Mouse (Mus musculus) hindbrain, embryonic 14.5 days (tissue): ENCODE measurements around the gene Zkscan17. TPM values are rescaled to one million over a fixed set of nuclear protein-coding genes. Genes with fewer than 3 reads are reported as not detected.
A peak's percentile ranks its signal among the peaks of the same experiment; 100 is the strongest.

ENCODE experiments used
- ATAC-seq: fragments of 200-750 bp; cut with Nextera tagmentation; 2 replicates; pipeline ENCODE4 v1.8.0; 2017; ENCODE audit warnings: moderate number of reproducible peaks, mild to moderate bottlenecking, moderate TSS enrichment, moderate library complexity; ENCODE audit not compliant: low FRiP score
- DNase-seq: peaks from one replicate; pipeline ENCODE4 v3.0.0-alpha.2; 2015; ENCODE audit warnings: low spot score
- H3K27ac ChIP-seq: fragments of 300-500 bp; sonication (generic); 2 replicates; pipeline ENCODE4 v1.5.1; 2014; ENCODE audit warnings: mild to moderate bottlenecking, moderate library complexity
- H3K27me3 ChIP-seq: fragments of 300-500 bp; sonication (generic); 2 replicates; pipeline ENCODE4 v1.6.1; 2014; ENCODE audit warnings: mild to moderate bottlenecking, low read length, mixed read lengths; ENCODE audit not compliant: control insufficient read depth, insufficient read depth
- H3K36me3 ChIP-seq: fragments of 300-500 bp; sonication (generic); replicated peaks from 2 replicates; pipeline ENCODE4 v1.6.1; 2014; ENCODE audit not compliant: control insufficient read depth, insufficient read depth
- H3K4me1 ChIP-seq: fragments of 300-500 bp; sonication (generic); replicated peaks from 2 replicates; pipeline ENCODE4 v1.6.1; 2014; ENCODE audit warnings: antibody characterized with exemption, low read length, mixed read lengths; ENCODE audit not compliant: control insufficient read depth, insufficient read depth
- H3K4me2 ChIP-seq: fragments of 300-500 bp; sonication (generic); replicated peaks from 2 replicates; pipeline ENCODE4 v1.6.1; 2014; ENCODE audit warnings: mild to moderate bottlenecking, moderate library complexity
- H3K4me3 ChIP-seq: fragments of 300-500 bp; sonication (generic); replicated peaks from 2 replicates; pipeline ENCODE4 v1.5.1; 2014; ENCODE audit warnings: mild to moderate bottlenecking, low read length
- H3K9ac ChIP-seq: fragments of 300-500 bp; sonication (generic); 2 replicates; pipeline ENCODE4 v1.6.1; 2014
- H3K9me3 ChIP-seq: fragments of 300-500 bp; sonication (generic); 2 replicates; pipeline ENCODE4 v1.6.1; 2016; ENCODE audit warnings: low read length; ENCODE audit not compliant: control insufficient read depth
- WGBS: fragments of 180-500 bp; shearing (Covaris S2); extraction: QIAGEN DNeasy Blood & Tissue Kit; methylation state at CpG from one replicate; pipeline ENCODE4 v1.1.7; 2014; 5-methylcytosine and 5-hydroxymethylcytosine counted together
- polyA plus RNA-seq: library from polyadenylated mRNA; unstranded; fragments of >200 nt; fragmentation: Nextera tagmentation; extraction: Ambion mirVana; gene quantifications from 2 replicates; pipeline ENCODE4 v1.2.1, GENCODE M21; 2014

Zkscan17 gene
- polyA plus RNA-seq, 1 experiment from 2014 or later, result 13.7 TPM

GRCm38 (mm10) chr11:59483212-59483611 lies 43.3 kb downstream of the Zkscan17 start:
- peak; percentile 90 for DNase-seq
- ATAC-seq, result no peak
- Histone ChIP-seq H3K4me2 (no peak overlapping the region), H3K9ac (no peak overlapping the region), H3K9me3 (no peaks in the 10 kb centered on the region), H3K36me3 (peaks cover 27% of the 10 kb centered on the region), H3K4me1 (no peaks in the 10 kb centered on the region), H3K4me3 (no peak overlapping the region), H3K27me3 (no peaks in the 10 kb centered on the region), H3K27ac (no peak overlapping the region)
- WGBS, result 17% methylated on average over 2 of the region's 2 CpGs

- Histone ChIP-seq H3K9me3 (no peaks in the 10 kb centered on the region), H3K4me3 (no peak overlapping the region), H3K4me1 (no peaks in the 10 kb centered on the region), H3K9ac (no peak overlapping the region), H3K4me2 (no peak overlapping the region), H3K36me3 (no peaks in the 10 kb centered on the region), H3K27me3 (no peaks in the 10 kb centered on the region), H3K27ac (no peak overlapping the region)
- 72% methylated on average over 6 of the region's 6 CpGs for WGBS
- ATAC-seq, result no peak
- no peak for DNase-seq
These were observed 49.3 kb downstream of the Zkscan17 start for GRCm38 (mm10) chr11:59477240-59477639.

- ATAC-seq, result peak; percentile 93
- no peaks in the 10 kb centered on the region for H3K27me3 ChIP-seq
- WGBS, result under 1% methylated on average over 19 of the region's 19 CpGs
- peak; percentile 93 for DNase-seq
- H3K36me3 ChIP-seq, result no peaks in the 10 kb centered on the region
- H3K9me3 ChIP-seq, result no peaks in the 10 kb centered on the region
- peak within 1 kb of the TSS; percentile 77 for H3K27ac ChIP-seq
- peak within 1 kb of the TSS; percentile 67 for H3K4me2 ChIP-seq
- H3K4me1 ChIP-seq, result 0 out of 2 replicates have a peak, but pooled peaks cover 11% of the 10 kb centered on the region
- H3K9ac ChIP-seq, result peak within 1 kb of the TSS; percentile 83
- peak within 1 kb of the TSS; percentile 76 for H3K4me3 ChIP-seq
These were observed 54.2 kb downstream of the Zkscan17 start, which contains the start of gene Zfp867 for GRCm38 (mm10) chr11:59472326-59472677. Zfp867 (minus strand) TSS chr11:59472474.

- WGBS, result 6% methylated on average over 37 of the region's 37 CpGs
- DNase-seq (no peak), ATAC-seq (peak; percentile 85)
- 0 out of 2 replicates have a peak, but pooled peaks cover 11% of the 10 kb centered on the region for H3K4me1 ChIP-seq
- 0 out of 2 replicates have a peak, but pooled peaks cover 2% of the 10 kb centered on the region for H3K9me3 ChIP-seq
- H3K36me3 ChIP-seq, result no peaks in the 10 kb centered on the region
- no peaks in the 10 kb centered on the region for H3K27me3 ChIP-seq
- H3K27ac ChIP-seq, result peak overlapping the region; percentile 77
- H3K4me3 ChIP-seq, result peak overlapping the region; percentile 76
- peak overlapping the region; percentile 83 for H3K9ac ChIP-seq
- H3K4me2 ChIP-seq, result peak overlapping the region; percentile 67
These were observed 54.9 kb downstream of the Zkscan17 start for GRCm38 (mm10) chr11:59471413-59472325.

DNA sequence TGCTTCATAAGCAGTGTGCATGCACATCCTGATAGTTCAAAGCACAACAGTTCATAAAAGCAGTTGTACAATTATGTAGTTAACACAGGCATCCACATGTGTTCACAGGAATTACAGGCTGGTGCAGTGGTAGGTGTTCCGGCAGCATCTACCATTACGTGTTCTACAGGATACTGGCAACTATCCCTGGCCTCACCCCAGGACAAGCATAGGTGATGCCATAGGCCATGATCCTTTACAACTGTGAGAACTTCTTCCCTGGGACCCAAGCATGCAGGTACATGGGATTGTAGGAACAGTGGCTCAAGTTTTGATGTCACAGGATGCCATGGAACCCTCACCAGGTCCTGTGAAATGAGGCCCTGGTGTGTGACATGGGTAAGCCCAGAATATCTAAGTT lies 66.1 kb downstream of the Zkscan17 start:
- Histone ChIP-seq H3K9me3 (peaks cover 36% of the 10 kb centered on the region), H3K4me1 (no peaks in the 10 kb centered on the region), H3K9ac (no peak overlapping the region), H3K4me3 (no peak overlapping the region), H3K36me3 (peaks cover 56% of the 10 kb centered on the region), H3K4me2 (no peak overlapping the region), H3K27ac (no peak overlapping the region), H3K27me3 (no peaks in the 10 kb centered on the region)
- no peak for DNase-seq
- no peak for ATAC-seq
- WGBS, result 96% methylated on average over 2 of the region's 2 CpGs

DNA sequence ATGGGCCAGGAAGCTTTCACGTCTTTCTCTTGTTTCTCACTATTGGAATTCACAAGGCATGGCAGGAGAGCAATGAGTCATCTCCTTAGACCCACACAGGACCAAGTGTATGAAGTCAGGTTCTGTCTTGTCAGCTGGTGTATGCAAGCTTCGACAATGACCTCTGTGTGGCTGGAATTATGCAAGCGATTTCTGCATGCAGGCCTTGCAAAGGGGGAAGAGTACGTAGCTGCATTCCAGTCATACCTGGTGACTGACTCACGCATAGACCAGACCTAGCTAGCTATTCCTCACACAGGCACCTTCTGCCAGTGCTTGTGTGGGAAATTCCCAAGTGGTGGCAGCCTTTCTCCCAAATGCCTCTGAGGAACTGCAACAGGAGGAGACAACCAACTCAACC lies 67.6 kb downstream of the Zkscan17 start:
- peaks cover 56% of the 10 kb centered on the region for H3K36me3 ChIP-seq
- no peak for ATAC-seq

DNA sequence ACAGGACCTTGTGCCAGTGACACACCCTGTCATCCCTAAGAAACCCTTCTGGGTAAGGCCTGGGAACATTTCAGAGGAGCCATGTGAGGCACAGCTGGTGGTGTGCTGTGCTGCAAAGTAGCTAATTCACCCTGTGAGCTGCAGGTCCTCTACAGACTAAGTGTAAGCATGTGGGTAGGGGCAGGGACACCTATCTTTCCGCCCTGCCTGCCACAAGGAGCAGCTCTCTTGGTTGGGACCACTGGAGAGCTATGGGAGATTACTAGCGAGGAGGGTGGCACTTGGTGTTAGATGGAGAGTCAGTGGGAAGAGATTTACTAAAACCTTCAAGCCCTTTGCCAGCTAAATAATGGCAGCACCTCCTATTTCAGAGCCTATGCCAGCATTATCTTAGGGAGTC lies 69.7 kb downstream of the Zkscan17 start:
- DNase-seq (no peak), ATAC-seq (no peak)
- 98% methylated on average over 2 of the region's 2 CpGs for WGBS
- Histone ChIP-seq H3K4me3 (no peak overlapping the region), H3K27me3 (no peaks in the 10 kb centered on the region), H3K4me1 (no peaks in the 10 kb centered on the region), H3K36me3 (peaks cover 53% of the 10 kb centered on the region), H3K9me3 (0 out of 2 replicates have a peak, but pooled peaks cover under 1% of the 10 kb centered on the region), H3K4me2 (no peak overlapping the region), H3K9ac (no peak overlapping the region), H3K27ac (no peak overlapping the region)

More for the DNA sequence above, 67.6 kb downstream of the Zkscan17 start:
- Histone ChIP-seq H3K27me3 (no peaks in the 10 kb centered on the region), H3K9ac (no peak overlapping the region), H3K4me3 (no peak overlapping the region), H3K4me1 (no peaks in the 10 kb centered on the region), H3K27ac (no peak overlapping the region), H3K4me2 (no peak overlapping the region), H3K9me3 (peaks cover 21% of the 10 kb centered on the region)
- WGBS, result 69% methylated on average over 5 of the region's 5 CpGs
- DNase-seq, result no peak

GRCm38 (mm10) chr11:59456346-59456745 lies 70.2 kb downstream of the Zkscan17 start:
- peaks cover 2% of the 10 kb centered on the region; the same call in 1 of the 2 replicates for H3K4me1 ChIP-seq
- H3K27ac ChIP-seq, result no peak overlapping the region
- no peak overlapping the region for H3K4me2 ChIP-seq
- 98% methylated on average over 2 of the region's 2 CpGs for WGBS
- no peaks in the 10 kb centered on the region for H3K9me3 ChIP-seq
- DNase-seq, result no peak
- H3K36me3 ChIP-seq, result peaks cover 51% of the 10 kb centered on the region
- no peak overlapping the region for H3K4me3 ChIP-seq
- H3K27me3 ChIP-seq, result no peaks in the 10 kb centered on the region
- ATAC-seq, result no peak
- H3K9ac ChIP-seq, result no peak overlapping the region

DNA sequence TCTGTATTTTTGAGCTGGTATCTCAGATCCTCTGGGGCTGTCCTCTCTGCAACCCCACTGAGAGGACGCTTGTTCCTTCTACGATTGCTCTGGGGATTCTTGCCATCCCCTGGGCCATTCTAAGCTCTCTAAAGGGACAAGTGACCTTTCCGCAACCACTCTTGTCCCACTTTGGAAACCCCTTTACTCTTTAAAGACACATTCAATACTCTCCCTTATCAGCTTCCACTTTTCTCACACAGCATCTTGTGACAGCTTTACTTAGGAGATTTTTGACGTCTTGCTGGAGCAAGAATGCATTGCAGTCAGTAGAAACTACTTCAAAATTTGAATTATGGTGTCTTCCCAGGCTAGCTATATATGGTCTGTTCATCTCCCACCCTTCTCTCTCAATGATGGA lies 75.5 kb downstream of the Zkscan17 start, which contains the start of gene Snap47:
Snap47 (minus strand) TSS at position 101 of the 400 bp plus-strand sequence.
- Histone ChIP-seq H3K4me2 (peak within 1 kb of the TSS; percentile 91), H3K27ac (peak within 1 kb of the TSS; percentile 89; the same call in 1 of the 2 replicates), H3K4me1 (peaks cover 25% of the 10 kb centered on the region), H3K9me3 (no peaks in the 10 kb centered on the region), H3K4me3 (peak within 1 kb of the TSS; percentile 66), H3K27me3 (no peaks in the 10 kb centered on the region), H3K9ac (peak within 1 kb of the TSS; percentile 79), H3K36me3 (peaks cover 47% of the 10 kb centered on the region)
- ATAC-seq (no peak), DNase-seq (no peak)
- WGBS, result 81% methylated on average over 4 of the region's 4 CpGs
